Mouse (Mus musculus) limb, embryonic 14.5 days (tissue): Measurements from ENCODE around the gene Cyp4a14. TPM values are rescaled to one million over a fixed set of nuclear protein-coding genes. Genes with fewer than 3 reads are reported as not detected.
"Not testable (repeated sequence)": the region's sequence is repeated elsewhere in the genome, so short reads cannot be mapped to it uniquely, and the experiment has no call there.

Experiments
- ATAC-seq: fragments of 200-750 bp; cut with Nextera tagmentation; 2 replicates; pipeline ENCODE4 v1.8.0; 2017; ENCODE audit warnings: low read depth, moderate number of reproducible peaks, moderate TSS enrichment; ENCODE audit not compliant: low FRiP score
- DNase-seq: peaks from one replicate; pipeline ENCODE4 v3.0.0-alpha.2; 2015; ENCODE audit warnings: low spot score
- H3K27ac ChIP-seq: fragments of 300-500 bp; sonication (generic); replicated peaks from 2 replicates; pipeline ENCODE4 v1.5.1; 2014; ENCODE audit warnings: low read depth, mild to moderate bottlenecking, low read length, moderate library complexity, mixed read lengths
- H3K27me3 ChIP-seq: fragments of 300-500 bp; sonication (generic); 2 replicates; pipeline ENCODE4 v1.6.1; 2014; ENCODE audit warnings: low read length, mixed read lengths; ENCODE audit not compliant: control insufficient read depth, insufficient read depth
- H3K36me3 ChIP-seq: fragments of 300-500 bp; sonication (generic); 2 replicates; pipeline ENCODE4 v1.6.1; 2014; ENCODE audit warnings: mild to moderate bottlenecking, low read length, moderate library complexity, mixed read lengths; ENCODE audit not compliant: control insufficient read depth, insufficient read depth
- H3K4me1 ChIP-seq: fragments of 300-500 bp; sonication (generic); 2 replicates; pipeline ENCODE4 v1.6.1; 2014; ENCODE audit warnings: antibody characterized with exemption, low read length, mixed read lengths; ENCODE audit not compliant: control insufficient read depth, insufficient read depth
- H3K4me2 ChIP-seq: fragments of 300-500 bp; sonication (generic); replicated peaks from 2 replicates; pipeline ENCODE4 v1.6.1; 2014; ENCODE audit warnings: low read depth, mild to moderate bottlenecking, low read length, moderate library complexity; ENCODE audit not compliant: severe bottlenecking
- H3K4me3 ChIP-seq: fragments of 300-500 bp; sonication (generic); replicated peaks from 2 replicates; pipeline ENCODE4 v1.5.1; 2014; ENCODE audit warnings: low read length
- H3K9ac ChIP-seq: fragments of 300-500 bp; sonication (generic); 2 replicates; pipeline ENCODE4 v1.6.1; 2014; ENCODE audit warnings: mild to moderate bottlenecking, low read depth, low read length, moderate library complexity; ENCODE audit not compliant: severe bottlenecking
- H3K9me3 ChIP-seq: fragments of 300-500 bp; sonication (generic); 2 replicates; pipeline ENCODE4 v1.6.1; 2016; ENCODE audit warnings: low read length; ENCODE audit not compliant: control insufficient read depth
- POLR2A ChIP-seq: fragments of 200-500 bp; IDR thresholded peaks from 2 replicates; pipeline ENCODE4 v1.8.0; 2012; ENCODE audit warnings: inconsistent platforms, mild to moderate bottlenecking, moderate library complexity, borderline replicate concordance; ENCODE audit not compliant: insufficient read depth, insufficient read length; ENCODE audit errors: extremely low read depth
- WGBS: fragments of 180-500 bp; shearing (Covaris S2); extraction: QIAGEN DNeasy Blood & Tissue Kit; methylation state at CpG from one replicate; pipeline ENCODE4 v1.1.7; 2014; 5-methylcytosine and 5-hydroxymethylcytosine counted together
- polyA plus RNA-seq, 2 experiments: library from polyadenylated mRNA; depleted of rRNA in 1 of 2; stranded (reverse) in 1 of 2; unstranded in 1 of 2; fragments of >200 nt; fragmentation: Nextera tagmentation in 1 of 2; extraction: Ambion mirVana in 1 of 2; gene quantifications; 2 replicates each; pipeline versions ENCODE4 v1.2.1 to v1.2.3; 2012 to 2014

Gene Cyp4a14
- polyA plus RNA-seq, 2 experiments: not detected

DNA sequence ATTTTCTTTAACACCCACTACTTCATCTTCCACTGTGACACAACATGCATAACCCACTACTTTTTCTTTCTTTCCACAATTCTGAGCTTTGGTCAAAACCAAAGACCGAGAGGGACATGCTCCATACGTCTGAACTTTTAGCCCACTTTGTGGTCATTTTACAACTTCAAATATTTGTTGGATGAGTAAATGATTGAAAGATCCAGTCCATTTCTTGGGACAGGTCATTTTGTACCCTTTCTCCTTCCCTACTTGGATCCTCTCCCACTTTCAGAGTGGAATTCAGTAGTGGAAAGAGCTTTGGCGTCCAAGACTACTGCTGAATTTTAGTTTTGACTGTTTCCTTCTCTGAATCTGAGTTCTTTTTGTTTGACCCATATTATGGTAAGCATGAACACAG lies 1.5 kb upstream of the Cyp4a14 start:
- TF ChIP-seq POLR2A: no peak
- H3K9ac ChIP-seq: no peak overlapping the region
- no peaks in the 10 kb centered on the region for H3K9me3 ChIP-seq
- 87% methylated on average over 3 of the region's 3 CpGs for WGBS
- no peaks in the 10 kb centered on the region for H3K27me3 ChIP-seq
- ATAC-seq (no peak), DNase-seq (no peak)
- no peak overlapping the region for H3K4me2 ChIP-seq
- no peaks in the 10 kb centered on the region for H3K4me1 ChIP-seq
- H3K36me3 ChIP-seq: no peaks in the 10 kb centered on the region
- no peak overlapping the region for H3K4me3 ChIP-seq
- H3K27ac ChIP-seq: no peak overlapping the region

DNA sequence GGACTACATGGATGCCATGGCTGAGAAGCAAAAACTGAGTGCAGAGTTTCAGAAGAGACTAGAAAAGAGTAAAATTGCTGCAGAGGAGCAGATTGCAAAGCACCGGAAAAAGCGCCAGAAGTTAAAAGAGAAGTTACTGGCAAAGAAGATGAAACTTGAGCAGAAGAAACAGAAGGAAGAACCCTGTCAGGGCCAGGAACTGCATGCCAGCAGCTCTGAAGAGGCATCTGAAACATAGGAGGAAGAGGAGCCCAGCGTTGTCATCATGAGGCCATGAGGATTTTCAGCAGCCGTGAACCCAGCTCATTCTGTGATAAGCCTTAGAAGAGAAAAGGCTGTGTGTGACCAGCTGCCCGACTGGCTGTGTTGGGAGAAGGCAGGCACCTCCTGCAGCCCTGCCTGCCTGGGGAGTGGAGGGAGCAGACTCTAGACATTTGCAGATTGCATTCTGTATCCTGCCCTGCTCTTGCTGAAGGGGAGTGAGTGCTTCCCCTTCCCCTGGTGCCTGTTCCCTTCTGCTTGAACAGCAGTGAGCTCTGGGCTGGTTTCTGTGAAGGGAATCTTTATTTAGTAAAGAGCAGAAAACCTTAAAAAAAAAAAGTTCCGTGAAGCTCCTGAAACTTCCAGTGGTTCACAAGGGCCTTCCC lies 14.8 kb downstream of the Cyp4a14 start:
- no peak for ATAC-seq
- Histone ChIP-seq H3K9ac (no peak overlapping the region), H3K27me3 (no peaks in the 10 kb centered on the region), H3K4me3 (no peak overlapping the region), H3K4me1 (no peaks in the 10 kb centered on the region), H3K4me2 (no peak overlapping the region), H3K36me3 (no peaks in the 10 kb centered on the region), H3K9me3 (no peaks in the 10 kb centered on the region), H3K27ac (no peak overlapping the region)
- no peak for DNase-seq
- 72% methylated on average over 6 of the region's 6 CpGs for WGBS
- TF ChIP-seq POLR2A: no peak

GRCm38 (mm10) chr4:115476051-115476450 lies 19.9 kb downstream of the Cyp4a14 start:
- H3K27ac ChIP-seq, H3K4me2 ChIP-seq, DNase-seq, H3K27me3 ChIP-seq, H3K9me3 ChIP-seq, H3K4me1 ChIP-seq, H3K9ac ChIP-seq, H3K4me3 ChIP-seq, ATAC-seq, H3K36me3 ChIP-seq: not testable (repeated sequence)

DNA sequence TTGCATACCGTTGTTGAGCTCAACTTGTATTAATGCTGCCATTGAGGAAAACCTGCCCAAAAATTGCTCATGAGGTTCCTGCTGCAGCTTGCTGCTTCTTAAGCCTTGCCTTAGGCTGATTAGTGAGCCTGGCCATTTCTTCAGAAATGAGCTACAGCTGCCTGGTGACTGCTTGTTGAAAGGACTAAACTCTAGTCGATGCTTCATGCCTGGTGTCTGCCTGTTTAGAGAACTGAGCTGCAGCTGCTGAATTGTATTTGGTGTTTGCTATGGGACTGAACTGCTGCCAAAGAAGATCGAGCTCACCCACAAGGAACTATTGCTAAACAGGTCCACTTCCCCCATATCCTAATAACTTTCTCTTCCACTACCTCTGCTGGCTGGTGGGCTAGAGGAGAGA lies 22.4 kb downstream of the Cyp4a14 start:
- 72% methylated on average over 3 of the region's 3 CpGs for WGBS
- H3K27me3 ChIP-seq, H3K9me3 ChIP-seq, ATAC-seq, H3K4me2 ChIP-seq, H3K4me3 ChIP-seq, H3K36me3 ChIP-seq, H3K9ac ChIP-seq, H3K27ac ChIP-seq, DNase-seq, H3K4me1 ChIP-seq: not testable (repeated sequence)

- DNase-seq (no peak), ATAC-seq (no peak)
- Histone ChIP-seq H3K4me1 (no peaks in the 10 kb centered on the region), H3K9me3 (no peaks in the 10 kb centered on the region), H3K27me3 (no peaks in the 10 kb centered on the region), H3K27ac (no peak within 1 kb of the TSS), H3K9ac (no peak within 1 kb of the TSS), H3K36me3 (no peaks in the 10 kb centered on the region), H3K4me3 (no peak within 1 kb of the TSS), H3K4me2 (no peak within 1 kb of the TSS)
- TF ChIP-seq POLR2A: no peak
- WGBS: 77% methylated on average over 3 of the region's 3 CpGs
Measured at GRCm38 (mm10) chr4:115452304-115452703, 43.6 kb downstream of the Cyp4a14 start, which contains the start of gene Cyp4a30b. Cyp4a30b (plus strand) TSS chr4:115452604.

- H3K27ac ChIP-seq: no peak overlapping the region
- TF ChIP-seq POLR2A: no peak
- H3K4me3 ChIP-seq: no peak overlapping the region
- 73% methylated on average over 3 of the region's 3 CpGs for WGBS
- ATAC-seq (no peak), DNase-seq (no peak)
- no peaks in the 10 kb centered on the region for H3K4me1 ChIP-seq
- no peak overlapping the region for H3K4me2 ChIP-seq
- H3K36me3 ChIP-seq: no peaks in the 10 kb centered on the region
- no peaks in the 10 kb centered on the region for H3K9me3 ChIP-seq
- no peak overlapping the region for H3K9ac ChIP-seq
- no peaks in the 10 kb centered on the region for H3K27me3 ChIP-seq
Measured at GRCm38 (mm10) chr4:115450577-115451137, 45.3 kb downstream of the Cyp4a14 start.

Other genes with a start within 250 kb of the Cyp4a14 start
- not detected in 2 replicates for gene Cyp4a12a, start 197.1 kb downstream of the Cyp4a14 start, polyA plus RNA-seq (2012; rRNA removed)
- gene Cyp4a12a, start 197.1 kb downstream of the Cyp4a14 start, polyA plus RNA-seq (2014; fragmentation: Nextera tagmentation; extraction: Ambion mirVana): not detected in 2 replicates
- not detected in 2 replicates for gene Cyp4a12b, start 84.5 kb downstream of the Cyp4a14 start, polyA plus RNA-seq (2012; rRNA removed)
- not detected in 2 replicates for gene Cyp4a12b, start 84.5 kb downstream of the Cyp4a14 start, polyA plus RNA-seq (2014; fragmentation: Nextera tagmentation; extraction: Ambion mirVana)
- gene Cyp4a30b, start 43.5 kb downstream of the Cyp4a14 start, polyA plus RNA-seq (2012; rRNA removed): not detected in 2 replicates
- gene Cyp4a30b, start 43.5 kb downstream of the Cyp4a14 start, polyA plus RNA-seq (2014; fragmentation: Nextera tagmentation; extraction: Ambion mirVana): not detected in 2 replicates
- not detected in 2 replicates for gene Cyp4a10, start 22.1 kb upstream of the Cyp4a14 start, polyA plus RNA-seq (2012; rRNA removed)
- not detected in 2 replicates for gene Cyp4a10, start 22.1 kb upstream of the Cyp4a14 start, polyA plus RNA-seq (2014; fragmentation: Nextera tagmentation; extraction: Ambion mirVana)
- not detected in 2 replicates for gene Cyp4a31, start 67.5 kb upstream of the Cyp4a14 start, polyA plus RNA-seq (2012; rRNA removed)
- gene Cyp4a31, start 67.5 kb upstream of the Cyp4a14 start, polyA plus RNA-seq (2014; fragmentation: Nextera tagmentation; extraction: Ambion mirVana): not detected in 2 replicates
- not detected in 2 replicates for gene Cyp4a32, start 104.8 kb upstream of the Cyp4a14 start, polyA plus RNA-seq (2012; rRNA removed)
- gene Cyp4a32, start 104.8 kb upstream of the Cyp4a14 start, polyA plus RNA-seq (2014; fragmentation: Nextera tagmentation; extraction: Ambion mirVana): not detected in 2 replicates
- 1.0 and 1.2 TPM in 2 replicates for gene Cyp4b1, start 151.6 kb upstream of the Cyp4a14 start, polyA plus RNA-seq (2012; rRNA removed)
- 0.46 and 1.0 TPM in 2 replicates for gene Cyp4b1, start 151.6 kb upstream of the Cyp4a14 start, polyA plus RNA-seq (2014; fragmentation: Nextera tagmentation; extraction: Ambion mirVana)
- gene Efcab14, start 241.6 kb upstream of the Cyp4a14 start, polyA plus RNA-seq (2012; rRNA removed): 24.8 and 26.3 TPM in 2 replicates
- 35.2 and 40.2 TPM in 2 replicates for gene Efcab14, start 241.6 kb upstream of the Cyp4a14 start, polyA plus RNA-seq (2014; fragmentation: Nextera tagmentation; extraction: Ambion mirVana)